Mouse (Mus musculus) frontal cortex, postnatal 25 days (tissue): ENCODE data around the gene Gm11037.

Experiments
- DNase-seq, 2 experiments: peaks; one replicate each; pipeline ENCODE4 v3.0.0; 2022; ENCODE audit warnings: low spot score in 2 of 2

Gm11037 gene

DNA sequence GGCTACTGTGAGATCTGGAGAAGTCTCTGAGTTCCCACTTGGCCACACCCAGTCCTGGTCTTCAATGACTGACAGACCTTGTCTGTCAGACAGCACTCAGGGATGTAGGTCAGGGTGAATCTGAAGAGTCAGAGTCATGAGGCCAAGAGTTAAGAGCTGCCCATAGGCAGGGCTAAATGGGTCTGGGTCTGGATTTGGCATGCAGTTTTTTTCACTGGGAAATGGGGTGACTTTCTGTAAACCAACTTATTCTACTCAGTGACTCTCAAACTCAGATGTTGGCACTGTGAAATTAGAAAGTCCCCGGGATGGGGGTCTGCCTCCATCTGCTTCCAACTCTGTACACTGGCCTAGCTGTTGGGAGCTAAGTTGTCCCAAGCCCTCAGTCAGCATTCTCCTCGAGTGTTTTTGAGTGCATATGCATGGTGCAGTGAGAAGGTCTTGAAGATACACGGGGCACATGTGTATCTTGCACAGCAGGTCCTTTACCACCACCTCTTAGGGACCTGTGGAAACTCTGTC lies 4.6 kb upstream of the Gm11037 start:
- no peak for DNase-seq

DNA sequence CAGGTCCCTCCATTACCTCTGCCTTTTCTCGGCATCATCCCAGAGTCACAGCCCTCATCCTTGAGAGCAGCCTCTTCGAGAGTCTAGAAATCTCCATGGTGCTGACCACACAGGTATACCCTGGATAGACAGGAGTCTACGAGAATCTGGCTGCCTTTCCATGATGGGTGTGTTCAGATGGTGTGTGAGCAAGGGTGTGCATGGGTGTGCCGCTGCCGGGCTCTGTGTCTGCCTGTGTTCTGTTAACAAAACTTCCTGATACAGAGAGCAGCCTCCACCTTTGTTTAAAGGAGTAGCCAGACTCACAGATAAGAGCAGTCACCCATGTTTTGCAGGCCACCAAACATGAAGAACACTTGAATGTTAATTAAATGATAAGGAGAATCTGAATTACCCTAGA lies 3.5 kb upstream of the Gm11037 start:
- DNase-seq: no peak

DNA sequence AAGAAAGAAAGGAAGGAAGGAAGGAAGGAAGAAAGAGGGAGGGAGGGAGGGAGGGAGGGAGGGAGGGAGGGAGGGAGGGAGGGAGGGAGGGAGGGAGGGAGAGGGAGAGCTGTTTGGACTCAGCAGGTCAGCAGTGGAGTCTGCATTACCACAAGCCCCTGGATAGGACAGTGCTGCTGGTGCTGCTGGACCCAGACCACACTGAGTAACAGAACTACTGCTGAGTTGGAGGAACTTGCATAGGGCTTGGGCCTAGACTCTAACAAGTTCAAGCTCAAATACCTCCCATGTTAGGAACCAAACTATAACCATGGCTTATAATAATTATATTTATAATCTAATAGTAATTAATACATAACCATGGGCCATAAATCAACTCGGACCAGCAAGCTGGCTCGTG lies 2.4 kb upstream of the Gm11037 start:
- DNase-seq: no peak

DNA sequence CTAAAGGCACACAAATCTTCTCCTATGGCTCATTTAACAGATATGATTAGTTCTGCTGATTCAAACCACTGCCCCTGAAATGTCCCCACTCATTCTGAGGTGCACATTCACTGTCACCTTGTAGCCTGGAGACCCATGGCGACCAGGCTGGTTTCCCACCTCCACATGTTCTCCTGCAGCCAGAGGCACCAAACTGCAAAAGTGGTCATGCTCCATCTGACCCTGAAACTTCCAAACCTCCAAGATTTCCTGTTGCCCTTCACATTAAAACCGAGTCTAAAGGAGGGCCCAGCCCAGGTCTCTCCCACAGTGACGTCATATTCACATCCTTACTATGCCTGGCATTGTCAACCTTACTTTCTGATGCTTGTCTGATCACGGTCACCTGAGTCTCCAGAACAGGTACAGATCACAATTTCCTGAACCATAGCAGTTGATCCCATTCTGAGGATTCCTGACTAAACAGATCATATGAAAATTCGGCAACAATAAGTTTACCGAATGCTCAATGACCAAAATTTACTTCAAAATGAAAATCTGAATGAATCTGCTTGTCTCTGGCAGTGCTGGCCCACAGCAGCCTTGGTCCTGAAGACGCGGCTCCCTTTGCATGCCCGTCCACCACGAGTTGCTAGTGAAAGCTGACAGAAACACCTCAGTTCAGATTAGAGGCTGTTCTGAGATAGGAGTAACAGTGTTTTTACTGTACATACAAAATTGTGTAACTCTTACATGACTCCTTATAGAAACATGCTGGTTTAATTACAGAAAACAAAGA lies 997 bp upstream of the Gm11037 start:
- no peak for DNase-seq

DNA sequence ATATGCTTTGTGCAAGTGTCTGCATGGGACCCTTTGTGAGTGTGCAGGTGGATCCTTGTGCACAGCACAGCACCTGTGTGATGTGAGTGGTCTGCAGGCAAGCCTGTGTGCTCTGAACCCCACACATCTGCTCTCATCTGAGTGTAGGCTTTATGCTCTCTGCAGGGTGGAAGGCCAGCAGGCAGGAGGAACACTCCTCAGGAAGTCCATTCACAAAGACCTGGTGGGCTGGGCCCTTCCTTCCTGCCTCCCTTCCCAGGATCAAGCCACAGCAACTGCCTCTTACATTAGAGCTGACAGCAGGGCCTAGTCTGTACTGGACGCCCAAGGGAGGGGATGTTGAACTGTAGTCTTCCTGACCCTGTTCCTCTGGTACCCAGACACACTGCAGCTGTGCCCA lies 1.1 kb downstream of the Gm11037 start:
- DNase-seq: no peak

DNA sequence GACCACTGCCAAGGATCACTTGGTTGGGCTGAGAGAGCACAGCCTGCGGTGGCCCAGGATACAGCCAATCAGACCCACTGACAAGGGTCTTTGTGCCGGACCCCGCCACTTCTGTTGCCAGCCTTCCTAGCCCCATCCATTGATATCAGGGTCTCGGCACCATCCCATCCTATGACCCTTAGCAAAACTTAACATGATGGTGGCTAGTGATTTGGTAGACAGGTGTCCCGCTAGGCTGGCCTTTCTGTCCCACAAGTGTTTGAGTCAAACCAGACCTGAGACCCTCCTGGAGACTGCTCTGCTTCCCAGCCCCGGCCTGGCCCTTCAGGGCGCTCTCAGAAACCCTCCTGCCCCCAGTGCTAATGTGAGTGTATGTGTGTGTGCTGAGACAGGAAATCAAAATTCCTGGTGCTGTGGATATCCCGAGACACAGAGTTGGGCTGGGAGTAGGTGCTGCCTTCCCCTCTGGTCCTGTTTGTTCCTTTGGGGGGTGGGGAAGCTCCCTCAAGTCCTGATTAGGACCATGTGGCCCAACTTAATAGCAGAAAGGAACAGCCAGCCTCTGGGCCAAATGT lies 1.6 kb downstream of the Gm11037 start:
- no peak for DNase-seq

DNA sequence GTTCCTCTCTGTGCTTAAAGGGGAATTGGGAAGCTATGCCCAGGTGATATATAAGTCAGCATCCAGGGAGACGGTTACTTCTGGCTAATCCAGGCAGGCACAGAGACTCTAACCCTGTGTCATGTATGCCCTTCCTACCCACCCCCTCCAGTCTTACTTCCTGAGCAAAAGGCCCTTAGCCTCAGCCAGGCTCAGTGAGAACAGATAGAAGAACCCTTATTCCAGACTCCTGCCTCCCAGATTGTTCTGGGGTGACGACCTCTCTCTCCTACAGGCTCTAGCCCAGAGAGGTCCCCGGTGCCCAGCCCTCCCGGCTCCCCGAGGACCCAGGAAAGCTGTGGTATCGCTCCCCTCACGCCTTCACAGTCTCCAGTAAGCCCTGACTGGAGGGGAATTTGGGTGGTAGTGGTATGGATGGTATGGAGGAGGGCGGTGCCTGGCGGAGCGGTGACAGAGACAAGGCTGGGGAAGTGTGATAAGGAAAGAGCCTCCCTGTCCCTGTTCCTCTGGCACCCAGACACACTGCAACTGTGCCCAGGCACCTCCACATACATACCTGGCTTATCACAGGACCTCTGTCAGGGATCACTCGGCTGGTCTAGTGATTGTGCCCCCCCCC lies 2.3 kb downstream of the Gm11037 start:
- no peak for DNase-seq

GRCm38 (mm10) chr2:131138296-131138695 lies 5.0 kb downstream of the Gm11037 start:
- DNase-seq: no peak

GRCm38 (mm10) chr2:131138760-131139159 lies 5.5 kb downstream of the Gm11037 start:
- no peak for DNase-seq

GRCm38 (mm10) chr2:131139287-131139686 lies 6.0 kb downstream of the Gm11037 start:
- DNase-seq: no peak

DNA sequence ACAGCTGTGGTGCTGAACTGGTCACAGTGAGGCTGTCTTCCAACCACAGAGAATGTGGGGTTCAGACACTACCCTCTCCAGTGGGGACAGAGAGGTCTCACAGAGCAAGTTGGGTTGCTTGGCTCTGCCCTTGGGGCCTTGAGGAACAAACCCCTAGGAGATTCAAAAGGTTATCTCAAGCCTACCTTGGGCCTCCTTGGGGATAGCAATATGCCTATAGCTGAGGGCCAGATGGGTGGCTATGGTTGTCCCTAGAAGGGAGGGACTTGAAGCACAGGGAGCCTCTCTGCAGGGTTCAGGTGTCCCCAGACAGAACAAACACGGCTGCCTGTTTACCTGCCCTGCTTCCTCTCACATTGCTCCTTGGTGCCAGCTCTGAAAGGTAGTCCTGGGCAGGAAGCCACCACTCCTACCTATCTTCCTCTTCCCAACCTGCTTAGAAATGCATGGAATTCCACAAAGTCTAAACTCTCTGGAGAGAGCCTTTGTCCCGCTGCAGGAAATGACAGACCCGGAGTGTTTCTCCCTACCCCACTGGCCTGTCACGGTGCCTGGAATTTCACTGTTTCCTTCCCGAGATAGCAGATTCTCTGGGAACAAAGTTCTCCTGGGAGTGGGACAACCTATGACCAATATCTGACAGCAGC lies 6.7 kb downstream of the Gm11037 start:
- no peak for DNase-seq

DNA sequence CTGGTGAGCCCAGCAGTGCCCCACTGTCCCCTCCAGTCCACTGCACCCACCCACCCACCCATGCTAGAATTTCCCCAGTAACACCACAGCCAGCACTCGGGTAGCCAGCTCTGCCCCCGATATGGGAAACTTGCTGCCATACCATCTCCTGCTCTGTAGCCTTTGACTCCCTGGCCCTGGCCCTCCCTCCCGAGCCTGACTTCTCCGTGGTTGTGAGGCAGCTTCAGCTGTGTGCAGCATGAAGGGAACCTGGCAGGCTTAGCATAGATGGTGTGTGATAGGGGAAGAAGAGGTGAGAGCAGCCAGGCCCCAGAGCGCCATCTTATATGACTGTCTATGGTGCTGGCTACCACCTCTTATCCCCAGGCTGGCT lies 7.2 kb downstream of the Gm11037 start:
- DNase-seq: no peak

DNA sequence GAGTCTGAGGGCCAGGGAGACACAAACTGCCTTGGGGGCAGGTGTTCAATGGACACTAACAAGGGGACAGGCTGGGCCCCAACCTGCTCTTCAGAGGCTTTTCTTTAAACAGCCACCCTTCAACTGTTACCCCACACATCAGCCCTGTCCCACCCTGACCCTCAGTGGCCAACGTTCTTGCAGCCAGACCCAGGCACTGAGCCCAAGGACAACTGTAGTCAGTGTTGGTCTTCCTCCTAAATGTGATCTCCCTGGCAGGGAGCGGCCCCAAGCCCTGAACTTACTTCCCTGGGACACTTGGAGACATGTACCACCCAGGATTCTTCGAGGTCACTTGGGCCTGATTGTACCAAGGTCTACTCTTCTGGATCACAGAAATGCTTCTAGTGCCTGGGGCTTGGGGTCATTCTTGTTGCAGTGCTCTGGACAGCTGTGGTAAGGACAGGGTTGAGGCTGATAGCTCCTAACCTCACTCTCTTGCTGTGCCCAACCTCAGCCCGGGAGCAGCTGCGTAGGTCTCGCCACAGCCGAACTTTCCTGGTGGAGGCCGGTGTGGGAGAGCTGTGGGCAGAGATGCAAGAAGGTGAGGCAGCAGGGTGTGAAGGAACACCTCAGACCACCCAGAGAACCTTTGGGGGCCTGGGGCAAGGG lies 8.2 kb downstream of the Gm11037 start:
- no peak for DNase-seq

DNA sequence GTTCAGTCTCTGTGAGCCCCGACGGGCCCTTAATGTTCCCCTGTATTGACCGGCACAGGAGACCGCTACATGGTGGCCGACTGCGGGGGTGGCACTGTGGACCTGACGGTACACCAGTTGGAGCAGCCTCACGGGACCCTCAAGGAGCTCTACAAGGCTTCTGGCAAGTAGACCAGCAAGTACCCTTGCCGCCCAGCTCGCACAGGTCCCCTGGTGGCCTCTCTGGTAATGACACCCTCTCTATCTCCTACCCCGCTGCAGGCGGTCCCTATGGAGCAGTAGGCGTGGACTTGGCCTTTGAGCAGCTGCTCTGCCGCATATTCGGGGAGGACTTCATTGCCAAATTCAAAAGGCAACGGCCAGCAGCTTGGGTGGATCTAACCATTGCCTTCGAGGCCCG lies 9.3 kb downstream of the Gm11037 start:
- DNase-seq: peak in 1 of 2 experiments; percentile 24

GRCm38 (mm10) chr2:131143007-131143780 lies 9.9 kb downstream of the Gm11037 start:
- DNase-seq: no peak

DNA sequence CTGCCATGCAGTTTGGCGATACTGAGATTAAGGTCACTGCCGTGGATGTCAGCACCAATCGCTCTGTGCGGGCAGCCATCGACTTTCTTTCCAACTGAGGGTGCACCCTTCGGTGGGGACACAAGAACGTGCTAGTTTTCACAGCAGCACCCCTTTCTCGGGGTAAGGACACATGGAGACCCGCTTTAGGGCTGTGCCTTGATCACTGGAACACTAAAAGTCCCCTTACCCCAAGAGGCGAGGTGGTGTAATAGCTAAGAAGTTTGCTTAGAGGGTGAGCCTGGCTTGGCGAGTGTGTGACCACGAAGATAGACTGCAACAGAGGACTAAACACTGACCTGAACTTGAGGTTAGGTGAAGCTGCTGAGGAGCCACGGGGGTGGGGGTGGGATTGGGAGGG lies 11.8 kb downstream of the Gm11037 start:
- DNase-seq: no peak

DNA sequence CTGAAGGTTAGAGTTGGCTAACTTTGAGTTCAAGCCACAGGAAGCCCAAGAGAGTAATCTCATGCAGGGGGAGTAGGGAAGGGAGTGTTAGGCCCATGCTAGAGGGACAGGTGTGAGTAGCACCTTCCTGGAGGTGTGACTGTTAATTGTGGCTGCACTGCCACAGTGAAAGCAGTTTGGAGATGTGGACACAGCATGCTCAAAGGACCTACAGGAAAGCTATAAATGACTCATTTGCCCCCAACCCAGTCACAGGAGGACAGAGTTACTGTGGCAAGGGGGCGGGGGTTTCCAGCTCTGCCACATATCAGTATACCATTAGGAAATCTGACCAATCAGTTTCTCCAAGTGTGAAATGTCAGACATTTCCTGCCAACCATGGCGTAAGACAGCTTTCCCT lies 12.2 kb downstream of the Gm11037 start:
- no peak for DNase-seq

DNA sequence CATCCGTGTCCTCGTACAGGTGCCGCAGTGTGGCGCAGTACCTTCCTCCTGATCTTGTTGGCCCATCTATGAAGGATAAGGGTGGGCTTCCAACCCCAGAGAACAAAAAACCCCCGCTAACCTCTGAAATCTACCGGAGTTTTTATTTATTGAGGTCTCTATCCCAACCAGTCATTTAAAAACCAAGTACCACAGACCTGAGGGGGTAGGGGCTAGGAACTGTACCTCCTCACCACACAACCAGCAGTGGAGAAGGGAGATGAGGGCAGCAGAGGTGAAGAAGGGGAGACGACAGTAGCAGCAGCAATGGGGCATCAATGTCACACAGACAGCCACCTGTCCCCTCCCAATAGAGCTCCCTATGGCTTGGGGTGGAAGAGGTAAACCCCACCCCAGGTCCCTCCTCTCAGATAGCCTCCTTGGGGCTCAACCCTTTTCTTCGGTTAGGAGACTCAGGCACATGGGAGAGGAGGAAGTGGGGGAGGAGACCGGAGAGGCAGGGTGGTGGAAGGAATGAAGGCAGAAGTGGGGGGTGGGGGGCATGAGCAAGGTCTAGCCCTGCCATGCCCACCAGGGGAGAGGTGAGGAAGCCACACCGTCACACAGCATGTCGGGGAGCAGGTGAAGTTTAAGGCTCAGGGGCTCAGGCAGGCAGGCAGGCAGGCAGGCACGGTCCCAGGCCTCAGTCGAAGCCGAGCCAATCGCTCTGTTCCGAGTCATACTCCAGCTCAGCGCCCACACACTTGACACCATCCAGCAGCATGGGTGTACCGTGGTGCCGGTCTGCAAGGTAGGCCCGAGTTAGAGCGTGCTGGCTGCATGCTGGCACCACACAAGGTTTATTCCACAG lies 13.1 kb downstream of the Gm11037 start:
- no peak for DNase-seq

- no peak for DNase-seq
These were observed 13.7 kb downstream of the Gm11037 start for GRCm38 (mm10) chr2:131147043-131147365.
